Mouse (Mus musculus): ENCODE data around the gene Cops3.

GRCm38 (mm10) chr11:59778181-59778873 is 61.3 kb downstream of the Cops3 start:
- TF ChIP-seq CTCF (IDR thresholded peaks at IDR 0.05; ENCODE audit: extremely low read depth, insufficient read length, insufficient replicate concordance, low read depth, low read length) (peak; percentile 97), POLR2A (IDR thresholded peaks at IDR 0.05; ENCODE audit: low read depth, low read length) (no peak)
